Mouse (Mus musculus) CH12.LX (cell line): ENCODE data around the gene Tnfrsf19.

Experiments used
- CTCF ChIP-seq, 2 experiments: IDR thresholded peaks in 1 of 2; conservative IDR thresholded peaks in 1 of 2; 2 replicates each; pipeline ENCODE4 v1.5.1; 2011 to 2012; ENCODE audit warnings: low read depth in 2 of 2, low read length in 2 of 2, improper control_type of control experiment in 1 of 2, inconsistent platforms in 1 of 2, mild to moderate bottlenecking in 1 of 2, moderate library complexity in 1 of 2
- E2F4 ChIP-seq: IDR thresholded peaks from 2 replicates; pipeline ENCODE4 v1.6.1; 2011; ENCODE audit warnings: low read depth, low read length, improper control_type of control experiment; ENCODE audit not compliant: insufficient replicate concordance
- ELF1 ChIP-seq: IDR thresholded peaks from 2 replicates; pipeline ENCODE4 v1.6.1; 2014; ENCODE audit warnings: low read depth, mild to moderate bottlenecking, inconsistent platforms, low read length, improper control_type of control experiment
- KAT2A ChIP-seq: IDR thresholded peaks from 2 replicates; pipeline ENCODE4 v1.6.1; 2012; ENCODE audit warnings: low read length, improper control_type of control experiment, inconsistent platforms; ENCODE audit not compliant: insufficient replicate concordance
- MAFK ChIP-seq: IDR thresholded peaks from 2 replicates; pipeline ENCODE4 v1.6.1; 2011; ENCODE audit warnings: low read length, improper control_type of control experiment; ENCODE audit not compliant: insufficient replicate concordance
- MAX ChIP-seq: IDR thresholded peaks from 2 replicates; pipeline ENCODE4 v1.6.1; 2011; ENCODE audit warnings: low read length, improper control_type of control experiment
- MXI1 ChIP-seq: IDR thresholded peaks from 2 replicates; pipeline ENCODE4 v1.6.1; 2011; ENCODE audit warnings: mild to moderate bottlenecking, low read depth, low read length, improper control_type of control experiment
- POLR2A ChIP-seq: IDR thresholded peaks from 2 replicates; pipeline ENCODE4 v1.6.1; 2011; ENCODE audit warnings: low read depth, mild to moderate bottlenecking, improper control_type of control experiment, low read length
- SIN3A ChIP-seq: IDR thresholded peaks from 2 replicates; pipeline ENCODE4 v1.6.1; 2012; ENCODE audit warnings: low read length, improper control_type of control experiment, inconsistent platforms
- USF2 ChIP-seq: conservative IDR thresholded peaks from 2 replicates; pipeline ENCODE4 v1.6.1; 2011; ENCODE audit warnings: low read depth, low read length, improper control_type of control experiment

GRCm38 (mm10) chr14:61038082-61038472, 8.2 kb downstream of the Tnfrsf19 start:
- TF ChIP-seq ELF1 (no peak), CTCF (conservative IDR thresholded peaks at IDR 0.05 in 1 of 2, IDR thresholded peaks at IDR 0.05 in 1 of 2; ENCODE audit: low read depth in 2 of 2, low read length in 2 of 2) (no peak), E2F4 (no peak), POLR2A (no peak), SIN3A (no peak), MAX (no peak), USF2 (no peak), MXI1 (no peak), KAT2A (no peak), MAFK (no peak)
